Mouse (Mus musculus): ENCODE measurements at regions not wholly inside any gene's neighbourhood (a gene's known extent, or its start where the extent isn't known, plus 50 kb on each side); places are given as distances from the start of the nearest gene placed in this dataset.

GRCm38 (mm10) chr1:121116626-121117025 is 215.8 kb downstream of the Insig2 start:
- 85% methylated on average over 5 of the region's 5 CpGs for WGBS
- H3K27ac ChIP-seq (ENCODE audit: insufficient read depth, low read length): no peak overlapping the region
- TF ChIP-seq CTCF (IDR thresholded peaks at IDR 0.05; ENCODE audit: extremely low read depth, insufficient read depth, insufficient read length, insufficient replicate concordance): no peak

GRCm38 (mm10) chr1:121123436-121123835 is 209.0 kb downstream of the Insig2 start:
- no peaks in the 10 kb centered on the region for H3K27me3 ChIP-seq (ENCODE audit: control insufficient read depth, insufficient read depth, low read length)
- TF ChIP-seq POLR2A (IDR thresholded peaks at IDR 0.05; ENCODE audit: low read depth, low read length) (no peak), CTCF (IDR thresholded peaks at IDR 0.05; ENCODE audit: extremely low read depth, insufficient read depth, insufficient read length, insufficient replicate concordance) (no peak)
- no peak overlapping the region for H3K27ac ChIP-seq (ENCODE audit: insufficient read depth, low read length)
- no peaks in the 10 kb centered on the region for H3K36me3 ChIP-seq (ENCODE audit: control insufficient read depth, insufficient read depth, low read length)
- H3K4me1 ChIP-seq (ENCODE audit: control insufficient read depth, insufficient read depth, insufficient read length): no peaks in the 10 kb centered on the region
- DNase-seq (ENCODE audit: low read depth in 1 of 2, low spot score in 2 of 2): no peak
- H3K4me3 ChIP-seq (ENCODE audit: extremely low read depth, insufficient read depth, insufficient read length): no peak overlapping the region

More at GRCm38 (mm10) chr1:121116626-121117025, 215.8 kb downstream of the Insig2 start:
- Histone ChIP-seq H3K36me3 (ENCODE audit: control insufficient read depth, insufficient read depth, low read length) (no peaks in the 10 kb centered on the region), H3K4me1 (ENCODE audit: control insufficient read depth, insufficient read depth, insufficient read length) (no peaks in the 10 kb centered on the region), H3K27me3 (ENCODE audit: control insufficient read depth, insufficient read depth, low read length) (no peaks in the 10 kb centered on the region), H3K4me3 (ENCODE audit: extremely low read depth, insufficient read depth, insufficient read length) (no peak overlapping the region)
- no peak for DNase-seq (ENCODE audit: low read depth in 1 of 2, low spot score in 2 of 2)

GRCm38 (mm10) chr1:121136284-121136683 is 196.1 kb downstream of the Insig2 start:
- WGBS: 91% methylated on average over 4 of the region's 4 CpGs
- H3K27ac ChIP-seq (ENCODE audit: insufficient read depth, low read length): no peak overlapping the region

GRCm38 (mm10) chr1:121136846-121137245 is 195.5 kb downstream of the Insig2 start:
- H3K36me3 ChIP-seq (ENCODE audit: control insufficient read depth, insufficient read depth, low read length): no peaks in the 10 kb centered on the region
- TF ChIP-seq POLR2A (IDR thresholded peaks at IDR 0.05; ENCODE audit: low read depth, low read length) (no peak), CTCF (IDR thresholded peaks at IDR 0.05; ENCODE audit: extremely low read depth, insufficient read depth, insufficient read length, insufficient replicate concordance) (no peak)
- WGBS: 70% methylated on average over 4 of the region's 4 CpGs
- H3K4me1 ChIP-seq (ENCODE audit: control insufficient read depth, insufficient read depth, insufficient read length): no peaks in the 10 kb centered on the region
- no peak overlapping the region for H3K4me3 ChIP-seq (ENCODE audit: extremely low read depth, insufficient read depth, insufficient read length)
- no peaks in the 10 kb centered on the region for H3K27me3 ChIP-seq (ENCODE audit: control insufficient read depth, insufficient read depth, low read length)
- DNase-seq (ENCODE audit: low read depth in 1 of 2, low spot score in 2 of 2): no peak
- no peak overlapping the region for H3K27ac ChIP-seq (ENCODE audit: insufficient read depth, low read length)

More at GRCm38 (mm10) chr1:121136284-121136683, 196.1 kb downstream of the Insig2 start:
- DNase-seq (ENCODE audit: low read depth in 1 of 2, low spot score in 2 of 2): no peak
- no peaks in the 10 kb centered on the region for H3K36me3 ChIP-seq (ENCODE audit: control insufficient read depth, insufficient read depth, low read length)
- H3K27me3 ChIP-seq (ENCODE audit: control insufficient read depth, insufficient read depth, low read length): no peaks in the 10 kb centered on the region
- TF ChIP-seq POLR2A (IDR thresholded peaks at IDR 0.05; ENCODE audit: low read depth, low read length) (no peak), CTCF (IDR thresholded peaks at IDR 0.05; ENCODE audit: extremely low read depth, insufficient read depth, insufficient read length, insufficient replicate concordance) (no peak)
- H3K4me3 ChIP-seq (ENCODE audit: extremely low read depth, insufficient read depth, insufficient read length): no peak overlapping the region
- H3K4me1 ChIP-seq (ENCODE audit: control insufficient read depth, insufficient read depth, insufficient read length): no peaks in the 10 kb centered on the region

- 100% methylated on average over 1 of the region's 1 CpGs for WGBS
- no peak for DNase-seq (ENCODE audit: low read depth in 1 of 2, low spot score in 2 of 2)
- H3K4me1 ChIP-seq (ENCODE audit: control insufficient read depth, insufficient read depth, insufficient read length): no peaks in the 10 kb centered on the region
Observed at GRCm38 (mm10) chr1:121144981-121145380, 187.4 kb downstream of the Insig2 start.

GRCm38 (mm10) chr1:121153476-121153875 is 178.9 kb downstream of the Insig2 start:
- no peaks in the 10 kb centered on the region for H3K36me3 ChIP-seq (ENCODE audit: control insufficient read depth, insufficient read depth, low read length)
- H3K4me1 ChIP-seq (ENCODE audit: control insufficient read depth, insufficient read depth, insufficient read length): no peaks in the 10 kb centered on the region
- DNase-seq (ENCODE audit: low read depth in 1 of 2, low spot score in 2 of 2): no peak
- TF ChIP-seq CTCF (IDR thresholded peaks at IDR 0.05; ENCODE audit: extremely low read depth, insufficient read depth, insufficient read length, insufficient replicate concordance) (no peak), POLR2A (IDR thresholded peaks at IDR 0.05; ENCODE audit: low read depth, low read length) (no peak)
- WGBS: 74% methylated on average over 5 of the region's 5 CpGs
- H3K27me3 ChIP-seq (ENCODE audit: control insufficient read depth, insufficient read depth, low read length): no peaks in the 10 kb centered on the region
- no peak overlapping the region for H3K27ac ChIP-seq (ENCODE audit: insufficient read depth, low read length)
- no peak overlapping the region for H3K4me3 ChIP-seq (ENCODE audit: extremely low read depth, insufficient read depth, insufficient read length)

More at GRCm38 (mm10) chr1:121144981-121145380, 187.4 kb downstream of the Insig2 start:
- no peak for TF ChIP-seq CTCF (IDR thresholded peaks at IDR 0.05; ENCODE audit: extremely low read depth, insufficient read depth, insufficient read length, insufficient replicate concordance)
- no peak for TF ChIP-seq POLR2A (IDR thresholded peaks at IDR 0.05; ENCODE audit: low read depth, low read length)
- Histone ChIP-seq H3K36me3 (ENCODE audit: control insufficient read depth, insufficient read depth, low read length) (no peaks in the 10 kb centered on the region), H3K4me3 (ENCODE audit: extremely low read depth, insufficient read depth, insufficient read length) (no peak overlapping the region), H3K27me3 (ENCODE audit: control insufficient read depth, insufficient read depth, low read length) (no peaks in the 10 kb centered on the region), H3K27ac (ENCODE audit: insufficient read depth, low read length) (no peak overlapping the region)

DNA sequence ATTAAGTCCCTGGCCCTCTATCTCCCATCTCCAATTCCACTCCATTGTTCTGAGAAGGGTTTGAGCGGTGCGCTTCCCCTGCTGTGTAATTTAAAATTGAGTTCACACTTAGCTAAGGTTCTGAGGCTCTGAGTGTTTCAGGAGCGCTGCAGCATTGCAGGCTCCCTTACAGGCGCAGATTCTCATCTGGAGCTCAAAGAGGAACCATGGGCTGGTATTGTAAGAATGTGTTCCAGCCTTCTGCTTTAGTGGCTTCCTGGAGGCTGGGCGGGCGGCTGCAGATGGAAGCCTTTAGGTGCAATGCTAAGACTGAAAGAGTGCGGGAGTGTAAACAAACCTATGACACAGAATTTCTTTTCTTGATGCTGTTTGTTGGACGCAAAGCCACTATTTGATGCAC is 177.8 kb downstream of the Insig2 start:
- no peak for TF ChIP-seq POLR2A (IDR thresholded peaks at IDR 0.05; ENCODE audit: low read depth, low read length)
- TF ChIP-seq CTCF (IDR thresholded peaks at IDR 0.05; ENCODE audit: extremely low read depth, insufficient read depth, insufficient read length, insufficient replicate concordance): no peak
- no peaks in the 10 kb centered on the region for H3K4me1 ChIP-seq (ENCODE audit: control insufficient read depth, insufficient read depth, insufficient read length)
- H3K36me3 ChIP-seq (ENCODE audit: control insufficient read depth, insufficient read depth, low read length): no peaks in the 10 kb centered on the region
- no peak overlapping the region for H3K4me3 ChIP-seq (ENCODE audit: extremely low read depth, insufficient read depth, insufficient read length)
- H3K27me3 ChIP-seq (ENCODE audit: control insufficient read depth, insufficient read depth, low read length): no peaks in the 10 kb centered on the region
- DNase-seq (ENCODE audit: low read depth in 1 of 2, low spot score in 2 of 2): no peak
- 11% methylated on average over 8 of the region's 8 CpGs for WGBS
- H3K27ac ChIP-seq (ENCODE audit: insufficient read depth, low read length): no peak overlapping the region
